Mouse (Mus musculus) cerebral cortex, adult 2 months (tissue): Measurements from ENCODE around the gene Dact2.

Experiments used
- WGBS: fragments of 180-500 bp; shearing (Covaris S2); methylation state at CpG from one replicate; pipeline ENCODE4 v1.1.7; 2018; 5-methylcytosine and 5-hydroxymethylcytosine counted together

Dact2 gene

GRCm38 (mm10) chr17:14173459-14173858, 30.6 kb downstream of the Dact2 start:
- WGBS, result 31% methylated on average over 1 of the region's 1 CpGs

DNA sequence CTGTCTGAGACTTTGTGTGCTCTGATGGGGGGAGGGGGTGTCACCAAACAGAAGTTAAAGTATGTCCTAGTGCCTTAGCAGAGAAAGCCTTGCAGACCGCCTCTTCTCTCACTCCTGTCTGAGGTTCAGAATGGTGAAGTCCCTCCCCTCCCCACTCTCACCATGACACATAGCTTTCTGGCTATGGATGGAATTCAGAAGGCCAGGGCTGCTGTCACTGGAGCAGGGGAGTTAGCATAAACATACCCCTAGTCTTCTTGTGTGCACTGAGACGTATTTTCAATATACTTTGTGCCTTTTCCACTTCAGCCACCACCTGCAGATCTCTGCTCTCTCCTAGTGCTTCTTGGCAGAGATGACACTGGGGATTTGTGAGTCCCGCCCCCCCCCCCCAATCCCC, 31.9 kb downstream of the Dact2 start:
- 66% methylated on average over 3 of the region's 3 CpGs for WGBS

- 66% methylated on average over 5 of the region's 5 CpGs for WGBS
Observed at GRCm38 (mm10) chr17:14170961-14171479, 33.1 kb downstream of the Dact2 start.

DNA sequence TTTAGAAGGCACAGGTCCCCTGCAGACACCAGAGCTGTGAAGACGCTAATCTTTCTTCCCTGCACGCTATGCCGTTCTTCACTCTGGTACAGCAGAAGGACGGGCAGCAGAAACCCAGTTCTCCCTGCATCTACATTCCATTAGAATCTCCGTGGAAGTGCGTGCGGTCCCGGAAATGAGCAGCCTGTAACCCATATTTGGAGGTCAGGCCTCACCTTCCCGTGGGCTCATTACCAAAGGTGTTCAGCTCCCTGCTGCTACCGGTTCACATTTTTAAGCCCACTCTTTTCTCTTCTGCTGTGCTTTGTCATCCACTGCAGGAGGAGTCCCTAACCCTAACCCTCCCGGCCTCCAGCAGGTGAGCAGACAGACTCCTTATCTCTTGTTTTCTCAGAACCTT, 34.7 kb downstream of the Dact2 start:
- WGBS, result 83% methylated on average over 11 of the region's 11 CpGs

- WGBS, result 61% methylated on average over 5 of the region's 5 CpGs
Observed at GRCm38 (mm10) chr17:14167594-14167993, 36.5 kb downstream of the Dact2 start.

GRCm38 (mm10) chr17:14166746-14167432, 37.2 kb downstream of the Dact2 start:
- 67% methylated on average over 6 of the region's 6 CpGs for WGBS

- WGBS, result 40% methylated on average over 9 of the region's 9 CpGs
Observed at GRCm38 (mm10) chr17:14165934-14166610, 38.0 kb downstream of the Dact2 start.

DNA sequence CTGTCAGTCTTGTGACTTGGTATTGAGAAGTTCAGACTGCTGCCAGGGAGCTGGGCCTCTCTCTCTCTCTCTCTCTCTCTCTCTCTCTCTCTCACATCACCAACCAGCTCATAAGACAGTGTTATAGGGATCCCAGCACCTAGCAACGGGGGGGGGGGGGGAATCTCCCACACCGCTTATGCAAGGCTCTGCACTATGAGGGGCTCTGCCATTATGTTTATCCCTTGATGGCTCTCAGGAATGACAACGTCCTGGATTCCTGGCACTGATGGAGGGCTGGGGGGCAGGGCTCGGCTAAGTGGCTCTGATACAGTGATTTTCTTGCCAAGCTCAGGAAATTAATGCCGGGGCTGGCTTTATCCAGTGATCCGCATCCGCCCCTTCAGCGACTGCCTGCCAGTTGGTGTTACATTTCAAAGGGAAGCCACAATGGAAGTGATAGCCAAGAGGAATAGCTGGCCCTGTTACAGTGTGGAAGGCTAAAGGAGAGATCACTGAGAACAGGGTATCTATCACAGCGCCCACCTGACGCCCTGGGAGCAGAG, 38.7 kb downstream of the Dact2 start:
- WGBS, result 3% methylated on average over 10 of the region's 10 CpGs

GRCm38 (mm10) chr17:14160846-14161245, 43.3 kb downstream of the Dact2 start:
- 90% methylated on average over 3 of the region's 3 CpGs for WGBS

DNA sequence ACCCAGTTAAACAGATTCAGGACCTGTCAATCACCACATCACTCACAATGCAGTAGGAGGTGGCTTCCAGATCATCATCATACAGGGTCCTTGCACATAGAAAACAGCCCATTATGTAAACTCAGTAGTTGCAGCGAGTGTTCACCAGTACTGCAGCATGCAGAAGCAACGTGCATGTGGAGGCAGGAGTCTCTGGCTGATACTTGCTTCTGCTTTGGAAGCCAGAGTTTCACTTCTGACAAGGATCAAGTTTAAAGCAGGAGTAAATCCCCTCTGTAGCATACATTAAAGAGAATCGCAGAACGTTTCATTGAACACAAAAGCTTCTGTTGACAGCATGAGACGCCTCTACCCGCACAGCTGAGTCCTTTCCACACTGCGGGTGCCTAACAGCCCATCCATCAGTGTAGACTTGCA, 46.3 kb downstream of the Dact2 start:
- 36% methylated on average over 7 of the region's 7 CpGs for WGBS
